Mouse (Mus musculus): ENCODE measurements at regions not wholly inside any gene's neighbourhood (a gene's known extent, or its start where the extent isn't known, plus 50 kb on each side); places are given as distances from the start of the nearest gene placed in this dataset.

- TF ChIP-seq CTCF (IDR thresholded peaks at IDR 0.05; ENCODE audit: low read depth) = no peak
- TF ChIP-seq EP300 (IDR thresholded peaks at IDR 0.05; ENCODE audit: low read depth) = no peak
Measured at GRCm38 (mm10) chr6:39268647-39269428, 62.2 kb upstream of the Kdm7a start.

Measured in liver, embryonic 14.5 days (tissue).